Mouse (Mus musculus): ENCODE results near the gene Slc8a1. TPM values are rescaled to one million over a fixed set of nuclear protein-coding genes. Genes with fewer than 3 reads are reported as not detected.

Slc8a1 gene
- total and polyA plus RNA-seq, 3 experiments, result 49.9 to 460 (median 426) TPM

- no peak overlapping the region for H3K9ac ChIP-seq (ENCODE audit: low read depth, low read length)
- 70% methylated on average over 1 of the region's 1 CpGs for WGBS
- H3K4me3 ChIP-seq, result no peak overlapping the region
- no peaks in the 10 kb centered on the region; the same call in 1 of the 2 replicates for H3K79me2 ChIP-seq (replicated peaks; ENCODE audit: control insufficient read depth, insufficient read depth, low read length)
- intact Hi-C loops (cut with DNase I), result no loop called here
- H3K27ac ChIP-seq, result no peak overlapping the region
- no peaks in the 10 kb centered on the region for H3K27me3 ChIP-seq (ENCODE audit: control insufficient read depth, insufficient read depth, low read length)
- peaks cover 11% of the 10 kb centered on the region; the same call in 1 of the 2 replicates for H3K36me3 ChIP-seq (ENCODE audit: control insufficient read depth, insufficient read depth, low read length)
- TF ChIP-seq EP300 (IDR thresholded peaks at IDR 0.05; ENCODE audit: insufficient read depth, low read depth, low read length) (no peak), CTCF (IDR thresholded peaks at IDR 0.05) (no peak), POLR2A (IDR thresholded peaks at IDR 0.05; ENCODE audit: insufficient read depth, low read depth, low read length) (no peak)
- no peak for DNase-seq
- no peaks in the 10 kb centered on the region; the same call in none of the 2 replicates for H3K4me1 ChIP-seq (ENCODE audit: control insufficient read depth, insufficient read depth, low read length)
These were observed 251.8 kb downstream of the Slc8a1 start for GRCm38 (mm10) chr17:81486388-81486787.

GRCm38 (mm10) chr17:81481843-81482490, 256.2 kb downstream of the Slc8a1 start:
- H3K79me2 ChIP-seq (replicated peaks; ENCODE audit: control insufficient read depth, insufficient read depth, low read length), result no peaks in the 10 kb centered on the region; the same call in 1 of the 2 replicates
- no peak overlapping the region for H3K4me3 ChIP-seq
- peaks cover 26% of the 10 kb centered on the region for H3K36me3 ChIP-seq (ENCODE audit: control insufficient read depth, insufficient read depth, low read length)
- H3K4me1 ChIP-seq (ENCODE audit: control insufficient read depth, insufficient read depth, low read length), result peaks cover 5% of the 10 kb centered on the region
- intact Hi-C loops (cut with DNase I), result no loop called here
- WGBS, result 56% methylated on average over 11 of the region's 11 CpGs
- H3K9ac ChIP-seq (ENCODE audit: low read depth, low read length), result no peak overlapping the region
- peak overlapping the region; percentile 78 for H3K27ac ChIP-seq
- peak; percentile 55 to 81 for DNase-seq
- no peak for TF ChIP-seq CTCF (IDR thresholded peaks at IDR 0.05)
- TF ChIP-seq EP300 (IDR thresholded peaks at IDR 0.05; ENCODE audit: insufficient read depth, low read depth, low read length), result peak; percentile 78
- 0 out of 2 replicates have a peak, but pooled peaks have one; percentile 9 for TF ChIP-seq POLR2A (IDR thresholded peaks at IDR 0.05; ENCODE audit: insufficient read depth, low read depth, low read length)
- no peaks in the 10 kb centered on the region for H3K27me3 ChIP-seq (ENCODE audit: control insufficient read depth, insufficient read depth, low read length)

- WGBS, result 54% methylated on average over 21 of the region's 21 CpGs
These were observed 257.6 kb downstream of the Slc8a1 start for GRCm38 (mm10) chr17:81480351-81481161.

DNA sequence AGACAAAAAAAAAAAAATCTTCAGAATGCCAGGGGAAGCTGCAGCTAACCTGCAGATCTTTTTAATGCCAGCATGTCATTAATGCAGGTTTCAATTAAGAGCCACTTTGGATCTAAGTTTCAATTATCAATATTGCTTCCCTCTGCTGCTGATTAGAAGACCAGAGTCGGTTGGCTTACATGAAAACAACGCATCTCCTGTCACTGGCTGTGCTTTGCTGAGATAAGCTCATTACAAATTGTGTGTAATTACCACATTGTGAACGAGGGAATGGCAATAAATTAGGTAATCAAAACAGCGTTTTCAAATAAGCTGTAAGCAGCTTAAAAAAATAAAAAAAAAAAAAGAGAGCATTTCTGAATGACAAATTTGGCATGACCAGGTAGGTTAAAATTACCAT, 258.4 kb downstream of the Slc8a1 start:
- intact Hi-C loops (cut with DNase I), result loop anchor here (5.0 to 10.0 kb wide), 2 partner anchors 185 to 307 kb away; no protein-coding TSS in a partner anchor
- H3K4me1 ChIP-seq (ENCODE audit: control insufficient read depth, insufficient read depth, low read length), result peaks cover 5% of the 10 kb centered on the region
- no peak for TF ChIP-seq CTCF (IDR thresholded peaks at IDR 0.05)
- peaks cover 24% of the 10 kb centered on the region for H3K36me3 ChIP-seq (ENCODE audit: control insufficient read depth, insufficient read depth, low read length)
- peak overlapping the region; percentile 38 for H3K27ac ChIP-seq
- DNase-seq, result no peak
- 66% methylated on average over 4 of the region's 4 CpGs for WGBS
- H3K79me2 ChIP-seq (replicated peaks; ENCODE audit: control insufficient read depth, insufficient read depth, low read length), result no peaks in the 10 kb centered on the region
- H3K27me3 ChIP-seq (ENCODE audit: control insufficient read depth, insufficient read depth, low read length), result no peaks in the 10 kb centered on the region
- H3K4me3 ChIP-seq, result no peak overlapping the region
- H3K9ac ChIP-seq (ENCODE audit: low read depth, low read length), result no peak overlapping the region

More at GRCm38 (mm10) chr17:81480351-81481161, 257.6 kb downstream of the Slc8a1 start:
- Histone ChIP-seq H3K4me1 (ENCODE audit: control insufficient read depth, insufficient read depth, low read length) (peaks cover 5% of the 10 kb centered on the region), H3K9ac (ENCODE audit: low read depth, low read length) (no peak overlapping the region), H3K27ac (peak overlapping the region; percentile 78), H3K27me3 (ENCODE audit: control insufficient read depth, insufficient read depth, low read length) (no peaks in the 10 kb centered on the region), H3K36me3 (ENCODE audit: control insufficient read depth, insufficient read depth, low read length) (peaks cover 24% of the 10 kb centered on the region), H3K79me2 (replicated peaks; ENCODE audit: control insufficient read depth, insufficient read depth, low read length) (no peaks in the 10 kb centered on the region), H3K4me3 (no peak overlapping the region)
- intact Hi-C loops (cut with DNase I), result no loop called here
- peak; percentile 78 to 85 for DNase-seq
- TF ChIP-seq POLR2A (IDR thresholded peaks at IDR 0.05; ENCODE audit: insufficient read depth, low read depth, low read length) (no peak), EP300 (IDR thresholded peaks at IDR 0.05; ENCODE audit: insufficient read depth, low read depth, low read length) (no peak), CTCF (IDR thresholded peaks at IDR 0.05) (no peak)

GRCm38 (mm10) chr17:81477420-81477819, 260.8 kb downstream of the Slc8a1 start:
- 73% methylated on average over 1 of the region's 1 CpGs for WGBS
- no peak for DNase-seq
- intact Hi-C loops (cut with DNase I), result loop anchor here (5.0 to 10.0 kb wide), 2 partner anchors 187 to 310 kb away; no protein-coding TSS in a partner anchor

More at GRCm38 (mm10) chr17:81477420-81477819, 260.8 kb downstream of the Slc8a1 start:
- Histone ChIP-seq H3K27ac (no peak overlapping the region), H3K4me1 (ENCODE audit: control insufficient read depth, insufficient read depth, low read length) (peaks cover 5% of the 10 kb centered on the region), H3K79me2 (replicated peaks; ENCODE audit: control insufficient read depth, insufficient read depth, low read length) (no peaks in the 10 kb centered on the region), H3K4me3 (no peak overlapping the region), H3K27me3 (ENCODE audit: control insufficient read depth, insufficient read depth, low read length) (no peaks in the 10 kb centered on the region), H3K36me3 (ENCODE audit: control insufficient read depth, insufficient read depth, low read length) (peaks cover 19% of the 10 kb centered on the region), H3K9ac (ENCODE audit: low read depth, low read length) (no peak overlapping the region)
- TF ChIP-seq EP300 (IDR thresholded peaks at IDR 0.05; ENCODE audit: insufficient read depth, low read depth, low read length) (no peak), CTCF (IDR thresholded peaks at IDR 0.05) (peak; percentile 60), POLR2A (IDR thresholded peaks at IDR 0.05; ENCODE audit: insufficient read depth, low read depth, low read length) (no peak)

Data from heart, adult 2 months (tissue).